Mouse (Mus musculus): ENCODE measurements around the gene Ctf1. TPM values are rescaled to one million over a fixed set of nuclear protein-coding genes. Genes with fewer than 3 reads are reported as not detected.

Ctf1 gene
- 2.3 and 3.0 TPM in 2 replicates for total RNA-seq (2012; rRNA removed)

- peaks cover 7 to 13% of the 10 kb centered on the region in 2 experiments for H3K4me1 ChIP-seq (ENCODE audit: control insufficient read depth in 2 of 2, insufficient read depth in 2 of 2, low read length in 2 of 2, poor library complexity in 1 of 2)
These were observed at the start of gene Ctf1 for GRCm38 (mm10) chr7:127712461-127713385. TSS of gene Ctf1 (plus strand) at chr7:127712736.

GRCm38 (mm10) chr7:127662926-127663325, 49.6 kb upstream of the Ctf1 start:
- in situ Hi-C loops (cut with MboI; ENCODE audit: low sequenced_read_pairs in 2 of 2, unreplicated experiment in 2 of 2), result no loop called here
- Histone ChIP-seq H3K27ac (ENCODE audit: insufficient read depth, low read depth, low read length, poor library complexity, severe bottlenecking) (no peak overlapping the region), H3K9ac (ENCODE audit: insufficient read depth, low read depth, low read length, poor library complexity, severe bottlenecking) (no peak overlapping the region), H3K9me3 (ENCODE audit: control insufficient read depth, insufficient read depth, low read depth, low read length) (no peaks in the 10 kb centered on the region), H3K4me3 (ENCODE audit: insufficient read depth in 1 of 2, low read depth in 1 of 2, low read length in 2 of 2, poor library complexity in 1 of 2, severe bottlenecking in 1 of 2) (no peak overlapping the region), H3K36me3 (ENCODE audit: control insufficient read depth, insufficient read depth, low read length, poor library complexity, severe bottlenecking) (no peaks in the 10 kb centered on the region), H3K4me1 (ENCODE audit: control insufficient read depth in 2 of 2, insufficient read depth in 2 of 2, low read length in 2 of 2, poor library complexity in 1 of 2) (peaks cover 2 to 9% of the 10 kb centered on the region in 2 experiments; a peak in 2 of 4 replicates)
- no peak for DNase-seq (ENCODE audit: low read depth, low spot score)
- no peak for TF ChIP-seq ZNF384 (IDR thresholded peaks at IDR 0.05; ENCODE audit: low read depth, low read length)
- TF ChIP-seq CHD2 (IDR thresholded peaks at IDR 0.05; ENCODE audit: low read depth, low read length), result no peak
- TF ChIP-seq MAFK (IDR thresholded peaks at IDR 0.05; ENCODE audit: insufficient read depth, low read depth, low read length), result no peak
- no peak for TF ChIP-seq HCFC1 (IDR thresholded peaks at IDR 0.05; ENCODE audit: borderline replicate concordance, insufficient read depth, low read length)
- TF ChIP-seq ZC3H11A (IDR thresholded peaks at IDR 0.05; ENCODE audit: borderline replicate concordance, low read depth, low read length), result no peak

More at GRCm38 (mm10) chr7:127712461-127713385, at the start of gene Ctf1:
- Histone ChIP-seq H3K9ac (ENCODE audit: insufficient read depth, low read depth, low read length, poor library complexity, severe bottlenecking) (peak within 1 kb of the TSS; percentile 73), H3K9me3 (ENCODE audit: control insufficient read depth, insufficient read depth, low read depth, low read length) (no peaks in the 10 kb centered on the region), H3K27ac (ENCODE audit: insufficient read depth, low read depth, low read length, poor library complexity, severe bottlenecking) (peak within 1 kb of the TSS; percentile 87), H3K4me3 (ENCODE audit: insufficient read depth in 1 of 2, low read depth in 1 of 2, low read length in 2 of 2, poor library complexity in 1 of 2, severe bottlenecking in 1 of 2) (peak within 1 kb of the TSS; percentile 55 to 69), H3K36me3 (ENCODE audit: control insufficient read depth, insufficient read depth, low read length, poor library complexity, severe bottlenecking) (no peaks in the 10 kb centered on the region)
- TF ChIP-seq ZC3H11A (IDR thresholded peaks at IDR 0.05; ENCODE audit: borderline replicate concordance, low read depth, low read length) (no peak), HCFC1 (IDR thresholded peaks at IDR 0.05; ENCODE audit: borderline replicate concordance, insufficient read depth, low read length) (peak; percentile 95), CHD2 (IDR thresholded peaks at IDR 0.05; ENCODE audit: low read depth, low read length) (0 out of 2 replicates have a peak, but pooled peaks have one; percentile 9)
- DNase-seq (ENCODE audit: low read depth, low spot score), result peak; percentile 83
- in situ Hi-C loops (cut with MboI; ENCODE audit: low sequenced_read_pairs in 2 of 2, unreplicated experiment in 2 of 2), result no loop called here

DNA sequence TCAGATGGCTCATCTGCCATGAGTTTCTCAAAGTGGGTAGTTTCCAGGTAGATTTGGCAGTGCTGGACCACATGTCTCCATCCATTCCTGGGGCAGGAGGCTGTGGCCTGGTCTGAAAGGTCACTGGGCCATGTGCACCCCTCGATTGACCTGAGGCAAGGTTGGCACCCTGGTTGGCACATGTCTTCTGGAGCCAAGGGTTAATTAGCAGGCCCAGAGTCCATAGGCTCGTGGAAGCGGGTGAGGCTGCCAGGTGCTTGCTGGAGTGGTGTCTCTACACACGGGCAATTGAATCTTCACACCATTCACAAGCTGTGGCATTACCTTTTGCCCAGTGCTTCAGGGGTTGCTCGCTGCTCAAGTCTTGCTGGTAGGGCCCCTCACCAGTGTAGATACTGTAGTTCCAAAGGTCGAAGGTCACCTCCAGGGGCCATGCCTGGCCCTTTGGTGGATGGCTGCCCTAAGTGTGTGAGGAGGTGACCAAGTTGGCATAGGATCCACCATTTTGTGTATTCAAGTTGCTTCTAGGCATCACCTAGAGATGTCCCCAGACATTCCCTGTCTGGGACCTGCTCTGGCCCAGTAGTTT, 46.4 kb upstream of the Ctf1 start:
- TF ChIP-seq ZC3H11A (IDR thresholded peaks at IDR 0.05; ENCODE audit: borderline replicate concordance, low read depth, low read length) (no peak), HCFC1 (IDR thresholded peaks at IDR 0.05; ENCODE audit: borderline replicate concordance, insufficient read depth, low read length) (no peak), ZNF384 (IDR thresholded peaks at IDR 0.05; ENCODE audit: low read depth, low read length) (no peak), CHD2 (IDR thresholded peaks at IDR 0.05; ENCODE audit: low read depth, low read length) (no peak), MAFK (IDR thresholded peaks at IDR 0.05; ENCODE audit: insufficient read depth, low read depth, low read length) (no peak)
- Histone ChIP-seq H3K27ac (ENCODE audit: insufficient read depth, low read depth, low read length, poor library complexity, severe bottlenecking) (peak overlapping the region; percentile 61), H3K9ac (ENCODE audit: insufficient read depth, low read depth, low read length, poor library complexity, severe bottlenecking) (peak overlapping the region; percentile 24; the same call in 1 of the 2 replicates), H3K4me3 (ENCODE audit: insufficient read depth in 1 of 2, low read depth in 1 of 2, low read length in 2 of 2, poor library complexity in 1 of 2, severe bottlenecking in 1 of 2) (peak overlapping the region; percentile 26 to 52), H3K4me1 (ENCODE audit: control insufficient read depth in 2 of 2, insufficient read depth in 2 of 2, low read length in 2 of 2, poor library complexity in 1 of 2) (peaks cover 2 to 6% of the 10 kb centered on the region in 2 experiments; a peak in 2 of 4 replicates), H3K9me3 (ENCODE audit: control insufficient read depth, insufficient read depth, low read depth, low read length) (no peaks in the 10 kb centered on the region), H3K36me3 (ENCODE audit: control insufficient read depth, insufficient read depth, low read length, poor library complexity, severe bottlenecking) (no peaks in the 10 kb centered on the region)
- no peak for DNase-seq (ENCODE audit: low read depth, low spot score)
- in situ Hi-C loops (cut with MboI; ENCODE audit: low sequenced_read_pairs in 2 of 2, unreplicated experiment in 2 of 2), result no loop called here

GRCm38 (mm10) chr7:127666679-127667078, 45.9 kb upstream of the Ctf1 start:
- H3K4me1 ChIP-seq (ENCODE audit: control insufficient read depth in 2 of 2, insufficient read depth in 2 of 2, low read length in 2 of 2, poor library complexity in 1 of 2), result peaks cover 0 to 6% of the 10 kb centered on the region in 2 experiments; a peak in 2 of 4 replicates
- no peaks in the 10 kb centered on the region for H3K9me3 ChIP-seq (ENCODE audit: control insufficient read depth, insufficient read depth, low read depth, low read length)
- H3K36me3 ChIP-seq (ENCODE audit: control insufficient read depth, insufficient read depth, low read length, poor library complexity, severe bottlenecking), result no peaks in the 10 kb centered on the region
- peak overlapping the region; percentile 26 to 52 for H3K4me3 ChIP-seq (ENCODE audit: insufficient read depth in 1 of 2, low read depth in 1 of 2, low read length in 2 of 2, poor library complexity in 1 of 2, severe bottlenecking in 1 of 2)
- in situ Hi-C loops (cut with MboI; ENCODE audit: low sequenced_read_pairs in 2 of 2, unreplicated experiment in 2 of 2), result no loop called here
- no peak for DNase-seq (ENCODE audit: low read depth, low spot score)
- peak overlapping the region; percentile 61 for H3K27ac ChIP-seq (ENCODE audit: insufficient read depth, low read depth, low read length, poor library complexity, severe bottlenecking)
- TF ChIP-seq CHD2 (IDR thresholded peaks at IDR 0.05; ENCODE audit: low read depth, low read length) (no peak), ZC3H11A (IDR thresholded peaks at IDR 0.05; ENCODE audit: borderline replicate concordance, low read depth, low read length) (no peak), MAFK (IDR thresholded peaks at IDR 0.05; ENCODE audit: insufficient read depth, low read depth, low read length) (no peak), HCFC1 (IDR thresholded peaks at IDR 0.05; ENCODE audit: borderline replicate concordance, insufficient read depth, low read length) (no peak), ZNF384 (IDR thresholded peaks at IDR 0.05; ENCODE audit: low read depth, low read length) (no peak)
- peak overlapping the region; percentile 24 for H3K9ac ChIP-seq (ENCODE audit: insufficient read depth, low read depth, low read length, poor library complexity, severe bottlenecking)
